Comparison of ENCODE assay signal across 8 mouse cellular contexts in the genomic region with DNA sequence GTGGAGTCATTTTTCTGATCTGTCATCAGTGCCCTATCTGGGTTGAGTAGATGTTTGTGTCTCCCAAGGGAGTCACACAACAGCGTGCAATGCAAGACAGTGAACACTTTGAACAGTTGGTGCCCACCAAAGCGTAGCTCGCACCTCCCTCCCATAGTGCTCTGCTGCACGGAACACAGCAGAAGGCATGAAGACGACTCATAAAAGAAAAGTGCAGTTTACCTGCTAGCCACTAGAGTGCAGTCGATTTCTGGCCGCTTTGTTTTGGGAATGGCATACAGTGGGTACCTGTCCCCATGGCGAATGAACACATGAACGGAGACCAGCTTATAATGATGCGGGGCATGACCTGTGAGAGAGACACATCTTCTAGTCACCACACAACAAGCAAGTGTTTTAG. TPM values are rescaled to one million over a fixed set of nuclear protein-coding genes. Genes with fewer than 3 reads are reported as not detected.
DNase-seq lines count a peak whose midpoint lies in the region; ATAC-seq and TF ChIP-seq lines count a peak whose summit lies in the region.

No protein-coding gene starts in this region.

- no peak overlapping the region for H3K4me3 ChIP-seq in heart, embryonic 13.5 days
- H3K4me3 ChIP-seq in E14TG2a.4 (replicated peaks; ENCODE audit: low read length), result no peak overlapping the region
- no peak overlapping the region for H3K4me3 ChIP-seq in cortical plate, adult 2 months (ENCODE audit: insufficient read depth, low read length)
- no peak overlapping the region for H3K4me3 ChIP-seq in limb, embryonic 12.5 days (replicated peaks)
- H3K4me3 ChIP-seq in neural tube, embryonic 14.5 days (ENCODE audit: low read depth, low read length), result no peak overlapping the region

- peaks cover 13% of the 10 kb centered on the region for H3K4me1 ChIP-seq in heart, embryonic 13.5 days
- peaks cover 38% of the 10 kb centered on the region for H3K4me1 ChIP-seq in E14TG2a.4 (replicated peaks; ENCODE audit: low read depth, low read length)
- 0 out of 2 replicates have a peak, but pooled peaks cover 2% of the 10 kb centered on the region for H3K4me1 ChIP-seq in cortical plate, adult 2 months (ENCODE audit: control insufficient read depth, insufficient read depth, low read length)
- peaks cover 34% of the 10 kb centered on the region for H3K4me1 ChIP-seq in limb, embryonic 12.5 days (replicated peaks)
- H3K4me1 ChIP-seq in neural tube, embryonic 14.5 days (ENCODE audit: control insufficient read depth, insufficient read depth, low read length), result peaks cover 19% of the 10 kb centered on the region

- H3K27me3 ChIP-seq in heart, embryonic 13.5 days (replicated peaks), result no peaks in the 10 kb centered on the region
- H3K27me3 ChIP-seq in E14TG2a.4 (ENCODE audit: insufficient read depth, low read length), result no peaks in the 10 kb centered on the region
- H3K27me3 ChIP-seq in limb, embryonic 12.5 days, result no peaks in the 10 kb centered on the region; the same call in 1 of the 2 replicates
- no peaks in the 10 kb centered on the region for H3K27me3 ChIP-seq in neural tube, embryonic 14.5 days (ENCODE audit: control insufficient read depth, insufficient read depth, low read length)

- H3K4me2 ChIP-seq in heart, embryonic 13.5 days, result 0 out of 2 replicates have a peak overlapping the region, but pooled peaks have one; percentile 24
- no peak overlapping the region for H3K4me2 ChIP-seq in limb, embryonic 12.5 days
- H3K4me2 ChIP-seq in neural tube, embryonic 14.5 days (ENCODE audit: low read depth, low read length), result no peak overlapping the region

- no peak for TF ChIP-seq POLR2A in cortical plate, adult 2 months (IDR thresholded peaks at IDR 0.05; ENCODE audit: extremely low read depth, insufficient read depth, low read length)

- peak; percentile 85 for TF ChIP-seq CTCF in E14TG2a.4 (conservative IDR thresholded peaks at IDR 0.05; ENCODE audit: low read length)
- TF ChIP-seq CTCF in cortical plate, adult 2 months (IDR thresholded peaks at IDR 0.05; ENCODE audit: extremely low read depth, insufficient read depth, low read length), result peak; percentile 81

- H3K9ac ChIP-seq in heart, embryonic 13.5 days, result no peak overlapping the region
- H3K9ac ChIP-seq in limb, embryonic 12.5 days (replicated peaks), result no peak overlapping the region
- H3K9ac ChIP-seq in neural tube, embryonic 14.5 days (replicated peaks; ENCODE audit: low read depth, low read length), result no peak overlapping the region

- no peak for ATAC-seq in heart, embryonic 13.5 days (ENCODE audit: extremely low read depth, insufficient number of reproducible peaks, low FRiP score, low TSS enrichment)
- ATAC-seq in hematopoietic stem cell, adult 5-6 weeks (replicated peaks in 1 of 2; ENCODE audit: insufficient read depth in 1 of 2, low FRiP score in 2 of 2, low TSS enrichment in 1 of 2, low read depth in 1 of 2, poor library complexity in 2 of 2, severe bottlenecking in 2 of 2), result peak; percentile 48 to 75; a peak in 3 of 4 replicates
- 0 out of 2 replicates have a peak, but pooled peaks have one; percentile 27 for ATAC-seq in limb, embryonic 12.5 days (ENCODE audit: insufficient number of reproducible peaks, insufficient read depth, low FRiP score, low TSS enrichment, low read depth)
- peak; percentile 65 for ATAC-seq in neural tube, embryonic 14.5 days (ENCODE audit: low read depth)

- no peak overlapping the region for H3K27ac ChIP-seq in heart, embryonic 13.5 days (replicated peaks)
- H3K27ac ChIP-seq in cortical plate, adult 2 months (ENCODE audit: insufficient read depth, low read length), result no peak overlapping the region
- H3K27ac ChIP-seq in limb, embryonic 12.5 days, result no peak overlapping the region
- H3K27ac ChIP-seq in neural tube, embryonic 14.5 days (ENCODE audit: low read depth, low read length), result peak overlapping the region; percentile 63; the same call in 1 of the 2 replicates

- no peak for DNase-seq in heart, adult 8-10 months (ENCODE audit: low spot score)
- no peak for DNase-seq in frontal cortex, postnatal 25 days (ENCODE audit: low spot score in 2 of 2)

- peaks cover 12% of the 10 kb centered on the region; the same call in 1 of the 2 replicates for H3K9me3 ChIP-seq in heart, embryonic 13.5 days
- peaks cover 3% of the 10 kb centered on the region for H3K9me3 ChIP-seq in E14TG2a.4 (ENCODE audit: low read length)
- peaks cover 15% of the 10 kb centered on the region; the same call in 1 of the 2 replicates for H3K9me3 ChIP-seq in limb, embryonic 12.5 days
- H3K9me3 ChIP-seq in neural tube, embryonic 14.5 days (ENCODE audit: control insufficient read depth, low read length), result no peaks in the 10 kb centered on the region

- WGBS in heart, embryonic 13.5 days, result 33% methylated on average over 10 of the region's 10 CpGs
- WGBS in limb, embryonic 12.5 days, result 34% methylated on average over 10 of the region's 10 CpGs
- 28% methylated on average over 10 of the region's 10 CpGs for WGBS in neural tube, embryonic 14.5 days

- H3K36me3 ChIP-seq in heart, embryonic 13.5 days, result peaks cover 18% of the 10 kb centered on the region
- no peaks in the 10 kb centered on the region for H3K36me3 ChIP-seq in E14TG2a.4 (ENCODE audit: insufficient read depth, low read length)
- 0 out of 2 replicates have a peak, but pooled peaks cover 4% of the 10 kb centered on the region for H3K36me3 ChIP-seq in limb, embryonic 12.5 days
- no peaks in the 10 kb centered on the region for H3K36me3 ChIP-seq in neural tube, embryonic 14.5 days (ENCODE audit: control insufficient read depth, insufficient read depth, low read length)

RNA-seq across cellular contexts. Expression of gene Pxylp1, which starts 53.6 kb away (rescaled TPM):
- polyA plus RNA-seq in heart, embryonic 13.5 days (2015; fragmentation: Nextera tagmentation; extraction: Ambion mirVana), result 29.5 and 33.3 TPM in 2 replicates
- total RNA-seq in heart, adult 8-10 months (2022), result 10 to 100 TPM; 12.3 to 22.6 (median 17.7) TPM
- polyA plus RNA-seq in cortical plate, adult 2 months (2012; rRNA removed), result 10.9 and 11.8 TPM in 2 replicates
- 28.9 and 31.1 TPM in 2 replicates for total RNA-seq in hematopoietic stem cell, adult 5-6 weeks (2017)
- polyA plus RNA-seq in limb, embryonic 12.5 days (2016; fragmentation: Nextera tagmentation; extraction: Ambion mirVana), result 21.4 and 22.8 TPM in 2 replicates
- 29.5 and 30.3 TPM in 2 replicates for polyA plus RNA-seq in neural tube, embryonic 14.5 days (2014; fragmentation: Nextera tagmentation; extraction: Ambion mirVana)
